Mouse (Mus musculus) Patski (cell line): ENCODE results near the gene Zfhx2. TPM values are rescaled to one million over a fixed set of nuclear protein-coding genes. Genes with fewer than 3 reads are reported as not detected.
A peak's percentile ranks its signal among the peaks of the same experiment; 100 is the strongest.

Source experiments
- ATAC-seq: fragments of 100-300 bp; one replicate; pipeline ENCODE4 v1.8.0; 2021
- CTCF ChIA-PET: fragments of 350-600 bp; sonication (Branson Sonifier 250); formaldehyde crosslinking; loops from one replicate; lab custom pipeline; 2022; ENCODE audit warnings: inconsistent platforms; lab: Charles Lee
- POLR2A ChIA-PET: fragments of 350-600 bp; sonication (Branson Sonifier 250); formaldehyde crosslinking; loops from one replicate; lab custom pipeline; 2022; ENCODE audit warnings: antibody characterized with exemption, inconsistent platforms; lab: Charles Lee
- DNase-seq: peaks from one replicate; pipeline ENCODE4 v3.0.0-alpha.2; 2011; ENCODE audit warnings: low read depth, low spot score
- H3K27me3 ChIP-seq: fragments of 371-371 bp; one replicate; pipeline ENCODE4 v1.5.1; 2021
- CTCF ChIP-seq: fragments of 100-300 bp; IDR thresholded peaks from one replicate; pipeline ENCODE4 v1.5.1; 2021
- in situ Hi-C: fragments of 300-500 bp; cut with MboI; formaldehyde crosslinking; loops from 3 replicates; pipeline ENCODE4 v1.11.1; 2018; ENCODE audit warnings: low pct_unique_long_range_greater_than_20kb, mixed read lengths
- polyA plus RNA-seq: library from polyadenylated mRNA; unstranded; gene quantifications from one replicate; pipeline ENCODE4 v1.2.3, GENCODE M21; 2021

Gene Zfhx2
- polyA plus RNA-seq, 1 experiment from 2014 or later = 6.1 TPM

DNA sequence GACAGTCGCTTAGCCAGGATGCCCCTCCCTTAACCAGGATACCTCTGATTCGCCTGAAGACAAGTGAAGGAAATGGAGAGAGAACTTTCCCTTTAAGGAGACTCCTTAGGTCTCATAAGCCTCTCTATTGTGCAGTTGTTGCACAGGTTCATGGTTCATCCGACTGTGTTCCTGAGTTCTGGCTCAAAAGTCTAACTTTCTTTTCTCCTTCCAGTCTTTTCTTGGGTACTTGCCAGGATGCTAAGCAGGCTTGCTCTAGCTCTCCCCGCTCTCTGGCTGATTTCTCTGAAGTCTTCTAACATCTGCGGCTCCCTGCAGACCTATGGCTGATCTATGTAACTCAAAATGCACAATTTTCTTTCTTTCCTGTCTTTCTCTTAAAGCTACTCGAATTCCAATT is 8.6 kb downstream of the Zfhx2 start:
- POLR2A ChIA-PET = interaction anchor here (0.6 to 1.5 kb wide), 2 partner anchors 13 to 55 kb away, joined by 3 to 4 read pairs; no protein-coding TSS in a partner anchor
- CTCF ChIA-PET = interaction anchor here (0.8 to 2.3 kb wide), 7 partner anchors 9 to 355 kb away, joined by 3 to 10 read pairs (median 4); no protein-coding TSS in a partner anchor
- H3K27me3 ChIP-seq = no peaks in the 10 kb centered on the region
- in situ Hi-C loops = loop anchor here (5.0 kb wide), 2 partner anchors 56 to 181 kb away; no protein-coding TSS in a partner anchor
- ATAC-seq (no peak), DNase-seq (no peak)
- no peak for TF ChIP-seq CTCF

DNA sequence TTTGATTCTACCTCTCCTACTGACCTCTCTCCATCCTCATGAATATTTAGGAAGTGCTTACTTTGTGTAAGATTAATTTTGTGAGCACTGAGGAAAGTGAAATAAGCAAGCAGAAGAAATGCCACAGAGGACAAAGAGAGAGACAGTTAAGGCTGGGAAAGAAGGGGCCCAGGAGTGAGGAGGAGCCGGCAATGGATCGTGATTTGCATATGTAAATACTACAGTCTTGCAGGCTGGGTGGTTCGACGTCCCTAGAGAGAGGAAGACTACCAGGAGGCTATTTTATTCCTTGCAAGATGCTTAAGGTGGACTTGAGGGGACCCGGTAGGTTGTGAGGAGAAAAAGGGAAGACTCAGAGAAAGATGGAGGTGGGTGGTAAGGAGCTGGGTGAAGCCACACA is 11.0 kb downstream of the Zfhx2 start:
- in situ Hi-C loops = loop anchor here (5.0 kb wide), 2 partner anchors 54 to 179 kb away; no protein-coding TSS in a partner anchor
- ATAC-seq (no peak), DNase-seq (no peak)
- CTCF ChIA-PET = interaction anchor here (1.8 kb wide), 1 partner anchor 16 kb away, joined by 5 read pairs; no protein-coding TSS in a partner anchor
- POLR2A ChIA-PET = interaction anchor here (1.1 kb wide), 1 partner anchor 23 kb away, joined by 3 read pairs; no protein-coding TSS in a partner anchor
- H3K27me3 ChIP-seq = no peaks in the 10 kb centered on the region
- TF ChIP-seq CTCF = no peak

GRCm38 (mm10) chr14:55079214-55079970 is 12.7 kb downstream of the Zfhx2 start:
- in situ Hi-C loops = no loop called here
- no peak for TF ChIP-seq CTCF
- ATAC-seq (peak; percentile 46), DNase-seq (no peak)
- no peaks in the 10 kb centered on the region for H3K27me3 ChIP-seq
- CTCF ChIA-PET = interaction anchor here (1.0 to 5.9 kb wide), 9 partner anchors 8 to 54 kb away, joined by 3 to 79 read pairs (median 7); partner anchors contain the start of gene Thtpa
- POLR2A ChIA-PET = no interaction called here

- no peak for TF ChIP-seq CTCF
- ATAC-seq (no peak), DNase-seq (no peak)
- POLR2A ChIA-PET = interaction anchor here (0.7 kb wide), 1 partner anchor 51 kb away, joined by 3 read pairs; no protein-coding TSS in a partner anchor
- H3K27me3 ChIP-seq = no peaks in the 10 kb centered on the region
- CTCF ChIA-PET = interaction anchor here (1.0 to 5.9 kb wide), 9 partner anchors 9 to 63 kb away, joined by 3 to 79 read pairs (median 7); partner anchors contain the start of genes Ngdn and Thtpa
- in situ Hi-C loops = no loop called here
Measured at GRCm38 (mm10) chr14:55078366-55078989, 13.6 kb downstream of the Zfhx2 start.

- ATAC-seq = no peak
- ChIA-PET POLR2A (interaction anchor here (0.7 kb wide), 1 partner anchor 50 kb away, joined by 3 read pairs; no protein-coding TSS in a partner anchor), CTCF (interaction anchor here (0.6 to 5.9 kb wide), 10 partner anchors 10 to 62 kb away, joined by 3 to 79 read pairs (median 6); partner anchors contain the start of genes Ngdn and Thtpa)
- DNase-seq = no peak
- in situ Hi-C loops = no loop called here
- TF ChIP-seq CTCF = no peak
- no peaks in the 10 kb centered on the region for H3K27me3 ChIP-seq
Measured at GRCm38 (mm10) chr14:55077481-55078365, 14.4 kb downstream of the Zfhx2 start.

DNA sequence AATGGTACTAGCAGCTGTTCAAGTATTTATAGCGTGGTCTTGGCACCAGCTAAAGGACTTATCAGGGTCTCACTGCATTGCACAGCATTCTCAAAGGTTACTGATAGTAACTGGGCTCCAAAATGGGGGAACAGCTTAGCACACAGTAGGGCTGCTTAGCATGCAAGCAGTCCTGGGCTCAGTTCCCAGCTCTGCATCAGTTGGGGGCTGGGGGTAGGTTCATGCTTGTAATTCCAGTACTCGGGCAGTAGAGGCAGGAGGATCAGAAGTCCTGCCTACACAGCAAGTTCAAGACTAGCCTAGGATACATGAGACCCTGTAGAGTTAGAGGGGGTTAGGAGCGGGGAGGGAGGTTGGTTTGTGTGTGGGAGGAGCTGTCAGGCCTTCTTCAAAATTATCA is 15.2 kb downstream of the Zfhx2 start:
- POLR2A ChIA-PET = no interaction called here
- no peak for DNase-seq
- H3K27me3 ChIP-seq = no peaks in the 10 kb centered on the region
- in situ Hi-C loops = no loop called here
- no peak for TF ChIP-seq CTCF
- CTCF ChIA-PET = interaction anchor here (1.4 to 5.9 kb wide), 3 partner anchors 19 to 61 kb away, joined by 3 to 79 read pairs (median 4); partner anchors contain the start of gene Ngdn
- no peak for ATAC-seq

DNA sequence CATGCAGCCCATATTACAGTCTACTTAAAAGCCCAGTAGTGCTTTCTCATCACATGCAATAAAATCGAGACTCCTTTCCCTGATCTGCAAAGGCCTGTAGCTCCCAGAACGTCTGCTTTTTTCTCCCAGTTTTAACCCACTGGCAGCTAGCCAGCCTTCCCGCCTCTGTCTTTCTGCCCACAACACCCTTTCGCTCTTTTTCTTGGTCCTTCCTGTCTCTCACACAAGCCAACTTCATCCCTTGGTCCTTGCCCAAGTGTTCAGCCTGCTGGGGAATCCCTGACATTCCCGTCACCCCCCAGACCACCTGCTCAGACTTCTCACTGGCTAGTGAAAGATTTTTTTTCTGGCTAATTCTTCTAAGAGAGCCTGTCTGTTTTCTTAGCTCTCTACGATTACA is 15.9 kb downstream of the Zfhx2 start:
- H3K27me3 ChIP-seq = no peaks in the 10 kb centered on the region
- no peak for DNase-seq
- POLR2A ChIA-PET = interaction anchor here (0.6 kb wide), 1 partner anchor 683 kb away, joined by 3 read pairs; no protein-coding TSS in a partner anchor

DNA sequence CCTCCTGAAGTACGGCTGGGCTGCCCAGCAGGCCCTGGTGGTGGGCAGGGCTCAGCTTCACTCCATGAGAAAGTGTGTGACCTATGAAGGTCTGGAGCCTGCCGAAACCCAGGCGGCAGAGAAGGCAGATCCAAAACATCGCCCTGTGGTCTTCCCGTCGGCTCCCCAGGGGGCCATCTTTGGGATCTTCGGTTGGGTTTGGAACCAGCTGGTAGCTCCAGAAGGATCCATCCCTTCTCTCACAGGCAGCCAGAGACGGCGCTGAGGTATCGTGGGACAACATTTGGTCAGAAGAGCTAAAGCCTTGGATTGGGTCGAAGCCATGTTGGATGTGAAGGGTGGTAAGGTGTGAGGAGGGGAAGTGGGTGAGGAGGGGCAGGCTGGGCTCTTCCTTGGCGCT is 17.7 kb downstream of the Zfhx2 start:
- no peak for TF ChIP-seq CTCF
- ChIA-PET POLR2A (interaction anchor here (0.5 kb wide), 1 partner anchor 359 kb away, joined by 4 read pairs; no protein-coding TSS in a partner anchor), CTCF (interaction anchor here (5.9 kb wide), 1 partner anchor 49 kb away, joined by 79 read pairs; no protein-coding TSS in a partner anchor)
- in situ Hi-C loops = no loop called here
- DNase-seq = no peak
- H3K27me3 ChIP-seq = no peaks in the 10 kb centered on the region
- ATAC-seq = no peak

More for the DNA sequence above, 15.9 kb downstream of the Zfhx2 start:
- no peak for TF ChIP-seq CTCF
- CTCF ChIA-PET = interaction anchor here (0.8 to 5.9 kb wide), 3 partner anchors 20 to 51 kb away, joined by 3 to 79 read pairs (median 3); no protein-coding TSS in a partner anchor
- ATAC-seq = no peak
- in situ Hi-C loops = no loop called here

DNA sequence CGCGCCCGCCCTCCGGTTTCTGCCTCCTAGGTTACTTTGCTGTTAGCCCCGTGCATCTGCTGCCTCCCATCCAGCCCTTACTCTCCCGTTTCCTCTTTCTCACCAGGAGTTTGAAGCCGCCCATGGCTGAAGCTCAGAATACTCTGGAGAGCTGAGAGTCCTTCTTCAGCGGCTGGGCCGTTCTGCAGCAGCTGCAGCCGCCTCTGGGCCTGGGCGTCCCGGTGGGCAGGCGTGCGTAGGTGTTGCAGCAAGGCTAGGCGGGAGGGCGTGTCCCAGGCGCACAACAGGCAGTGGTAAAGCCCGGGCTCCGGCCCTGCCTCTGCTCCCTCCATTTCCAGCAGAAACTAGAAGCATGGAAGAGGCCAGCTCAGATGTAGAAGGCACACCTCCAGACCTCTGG is 20.4 kb downstream of the Zfhx2 start:
- in situ Hi-C loops = no loop called here
- POLR2A ChIA-PET = no interaction called here
- H3K27me3 ChIP-seq = no peaks in the 10 kb centered on the region
- no peak for DNase-seq
- CTCF ChIA-PET = no interaction called here
- TF ChIP-seq CTCF = no peak
- no peak for ATAC-seq
